Mouse (Mus musculus): ENCODE measurements at regions not wholly inside any gene's neighbourhood (a gene's known extent, or its start where the extent isn't known, plus 50 kb on each side); places are given as distances from the start of the nearest gene placed in this dataset.

DNA sequence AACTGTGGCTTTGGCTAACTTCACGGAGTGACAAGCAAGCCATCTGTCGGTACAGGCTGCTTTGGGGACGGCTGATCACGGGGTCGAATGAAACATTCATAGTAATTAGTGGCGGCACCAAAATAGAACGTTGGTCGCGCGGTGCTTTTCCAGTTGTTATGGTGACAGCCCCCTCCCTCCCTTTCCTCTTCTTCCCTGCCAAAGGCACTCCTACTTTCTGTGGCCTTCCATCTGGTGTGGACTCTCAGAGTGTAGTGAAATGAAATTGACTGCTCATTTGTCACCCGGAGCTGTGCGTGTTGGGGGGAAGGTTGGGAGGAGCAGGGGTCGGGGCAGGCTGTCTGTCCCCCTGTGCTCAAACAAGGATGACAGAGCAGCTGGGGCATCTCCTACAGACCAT, 153.5 kb downstream of the Ddx11 start:
- WGBS = 30% methylated on average over 13 of the region's 13 CpGs
- Histone ChIP-seq H3K36me3 (ENCODE audit: insufficient read depth) (no peaks in the 10 kb centered on the region), H3K9me3 (ENCODE audit: low read depth, low read length) (no peaks in the 10 kb centered on the region), H3K4me1 (ENCODE audit: insufficient read depth) (no peaks in the 10 kb centered on the region; the same call in 1 of the 2 replicates), H3K4me3 (ENCODE audit: low read depth, low read length) (no peak overlapping the region), H3K27ac (ENCODE audit: low read depth) (no peak overlapping the region), H3K4me2 (peak overlapping the region; percentile 20; the same call in 1 of the 2 replicates), H3K9ac (no peak overlapping the region), H3K27me3 (ENCODE audit: insufficient read depth, low read length) (no peaks in the 10 kb centered on the region)
- peak; percentile 64 for DNase-seq
- peak; percentile 80 for ATAC-seq (ENCODE audit: insufficient read depth)
- no peak for TF ChIP-seq CTCF (IDR thresholded peaks at IDR 0.05; ENCODE audit: low read depth)

DNA sequence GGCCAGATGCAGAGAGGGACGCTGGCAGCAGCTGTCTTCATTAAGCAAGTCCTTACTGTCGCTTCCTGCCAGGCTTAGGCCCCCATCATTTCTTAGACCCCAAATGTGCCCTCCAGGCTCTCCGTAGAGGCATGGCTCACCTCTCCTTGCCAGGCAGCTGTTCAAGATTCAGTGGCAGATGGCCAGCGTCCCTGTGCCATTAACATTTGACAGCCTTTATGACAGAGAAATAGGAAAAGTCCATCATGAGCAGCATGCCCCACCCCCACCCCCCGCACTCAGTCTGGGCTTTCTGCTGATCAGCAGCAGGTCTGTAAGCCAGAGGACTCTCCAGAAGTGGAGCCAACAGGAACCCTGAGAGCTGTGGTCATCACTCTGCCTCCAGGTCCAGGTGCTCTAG, 154.7 kb downstream of the Ddx11 start:
- Histone ChIP-seq H3K4me2 (no peak overlapping the region), H3K9me3 (ENCODE audit: low read depth, low read length) (no peaks in the 10 kb centered on the region), H3K4me3 (ENCODE audit: low read depth, low read length) (no peak overlapping the region), H3K4me1 (ENCODE audit: insufficient read depth) (no peaks in the 10 kb centered on the region; the same call in 1 of the 2 replicates), H3K9ac (no peak overlapping the region), H3K36me3 (ENCODE audit: insufficient read depth) (no peaks in the 10 kb centered on the region), H3K27ac (ENCODE audit: low read depth) (no peak overlapping the region), H3K27me3 (ENCODE audit: insufficient read depth, low read length) (no peaks in the 10 kb centered on the region)
- no peak for TF ChIP-seq CTCF (IDR thresholded peaks at IDR 0.05; ENCODE audit: low read depth)
- DNase-seq = no peak
- no peak for ATAC-seq (ENCODE audit: insufficient read depth)
- WGBS = 52% methylated on average over 5 of the region's 5 CpGs

DNA sequence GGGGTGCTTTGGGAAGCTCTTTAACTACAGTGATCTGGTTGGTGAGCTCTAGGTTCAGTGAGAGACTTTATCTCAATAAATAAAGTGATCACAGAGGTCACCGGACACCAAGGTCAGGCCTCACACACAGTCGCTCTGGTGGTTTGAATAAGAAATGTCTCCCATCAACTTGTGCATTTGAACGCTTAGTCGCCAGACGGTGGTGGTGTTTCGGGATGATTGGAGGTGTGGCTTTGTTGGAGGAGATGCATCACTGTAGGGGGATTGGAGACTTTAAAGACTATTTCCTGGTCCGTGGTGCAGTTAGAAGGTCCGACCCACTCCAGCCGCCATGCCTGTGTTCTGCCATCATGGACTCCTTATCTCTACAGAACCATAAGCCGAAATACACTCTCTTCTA, 162.0 kb downstream of the Ddx11 start:
- no peak overlapping the region for H3K4me2 ChIP-seq
- 87% methylated on average over 10 of the region's 10 CpGs for WGBS
- DNase-seq = no peak
- H3K27ac ChIP-seq (ENCODE audit: low read depth) = no peak overlapping the region
- H3K36me3 ChIP-seq (ENCODE audit: insufficient read depth) = no peaks in the 10 kb centered on the region
- no peaks in the 10 kb centered on the region for H3K9me3 ChIP-seq (ENCODE audit: low read depth, low read length)
- H3K9ac ChIP-seq = no peak overlapping the region
- H3K4me1 ChIP-seq (ENCODE audit: insufficient read depth) = no peaks in the 10 kb centered on the region
- ATAC-seq (ENCODE audit: insufficient read depth) = no peak
- no peak for TF ChIP-seq CTCF (IDR thresholded peaks at IDR 0.05; ENCODE audit: low read depth)
- H3K27me3 ChIP-seq (ENCODE audit: insufficient read depth, low read length) = no peaks in the 10 kb centered on the region
- H3K4me3 ChIP-seq (ENCODE audit: low read depth, low read length) = no peak overlapping the region
